In the genomic region with DNA sequence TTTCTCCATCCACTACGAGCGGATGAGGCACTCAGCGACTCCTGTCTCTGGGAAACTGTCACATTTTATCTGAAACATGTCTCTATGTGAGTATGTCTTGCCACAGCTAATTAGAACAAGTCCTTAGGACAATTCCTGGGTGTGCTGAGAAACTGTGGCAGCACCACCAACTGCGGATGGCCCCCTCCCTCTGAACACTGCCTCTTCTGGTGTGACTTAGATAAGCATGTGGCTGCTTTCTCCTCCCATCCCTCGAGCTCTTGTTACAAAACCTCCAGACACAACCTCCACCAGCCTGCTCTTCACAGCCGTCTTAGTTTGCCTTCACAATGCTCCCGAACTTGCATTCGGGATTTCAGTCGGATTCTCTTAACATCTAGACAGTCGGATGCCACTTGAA, we compare ENCODE assay signal across 37 mouse cellular contexts. TPM values are rescaled to one million over a fixed set of nuclear protein-coding genes. Genes with fewer than 3 reads are reported as not detected.
A peak's percentile ranks its signal among the peaks of the same experiment; 100 is the strongest.
DNase-seq lines count a peak whose midpoint lies in the region; ATAC-seq and TF ChIP-seq lines count a peak whose summit lies in the region.
"Had no signal": no experiment of that assay in that cellular context is flagged by ENCODE, and none has a peak within 500 bp of the region (broad histone marks: within the 10 kb centered on the region; RNA-seq: fewer than 3 reads in every experiment).

No protein-coding gene starts in this region.

- no peaks in the 10 kb centered on the region for H3K9me3 ChIP-seq in liver, embryonic 16.5 days (replicated peaks; ENCODE audit: control insufficient read depth, low read length)
- no peaks in the 10 kb centered on the region for H3K9me3 ChIP-seq in embryonic facial prominence, embryonic 10.5 days
- H3K9me3 ChIP-seq in neural tube, embryonic 15.5 days (replicated peaks), result no peaks in the 10 kb centered on the region
- H3K9me3 ChIP-seq: embryonic facial prominence, embryonic 13.5 days; forebrain, embryonic 15.5 days; G1E; hindbrain, embryonic 12.5 days; kidney, embryonic 15.5 days; limb, embryonic 10.5 days had no signal

- TF ChIP-seq CTCF in layer of hippocampus, adult 2 months (conservative IDR thresholded peaks at IDR 0.05), result 0 out of 2 replicates have a peak, but pooled peaks have one; percentile 17

- peak overlapping the region; percentile 19; the same call in 1 of the 2 replicates for H3K9ac ChIP-seq in liver, embryonic 16.5 days (ENCODE audit: low read depth, low read length)
- H3K9ac ChIP-seq in neural tube, embryonic 15.5 days (replicated peaks), result no peak overlapping the region
- H3K9ac ChIP-seq: embryonic facial prominence, embryonic 13.5 days; forebrain, embryonic 15.5 days; hindbrain, embryonic 12.5 days; kidney, embryonic 15.5 days had no signal

- peak; percentile 76 for ATAC-seq in liver, embryonic 16.5 days (ENCODE audit: low read depth)
- no peak for ATAC-seq in neural tube, embryonic 15.5 days (ENCODE audit: low FRiP score)
- ATAC-seq in granulocyte monocyte progenitor cell, adult 5-6 weeks (replicated peaks; ENCODE audit: poor library complexity, severe bottlenecking), result no peak
- ATAC-seq: activated CD4-positive, CD25-positive, alpha-beta regulatory T cell, adult 4 months; forebrain, embryonic 15.5 days; lung, postnatal 0 days had no signal

- H3K4me2 ChIP-seq in liver, embryonic 16.5 days (ENCODE audit: low read depth, low read length), result peak overlapping the region; percentile 36
- no peak overlapping the region for H3K4me2 ChIP-seq in neural tube, embryonic 15.5 days
- H3K4me2 ChIP-seq: embryonic facial prominence, embryonic 13.5 days; forebrain, embryonic 15.5 days; hindbrain, embryonic 12.5 days; kidney, embryonic 15.5 days; midbrain, embryonic 11.5 days had no signal

- H3K27me3 ChIP-seq in liver, embryonic 16.5 days (ENCODE audit: control insufficient read depth, insufficient read depth, low read depth, low read length), result no peaks in the 10 kb centered on the region
- H3K27me3 ChIP-seq in embryonic facial prominence, embryonic 10.5 days (replicated peaks; ENCODE audit: low read depth, poor library complexity, severe bottlenecking), result no peaks in the 10 kb centered on the region
- H3K27me3 ChIP-seq in neural tube, embryonic 15.5 days (replicated peaks), result 0 out of 2 replicates have a peak, but pooled peaks cover 4% of the 10 kb centered on the region
- H3K27me3 ChIP-seq: embryonic facial prominence, embryonic 13.5 days; forebrain, embryonic 15.5 days; hindbrain, embryonic 12.5 days had no signal

- H3K4me3 ChIP-seq in layer of hippocampus, adult 2 months, result no peak overlapping the region
- no peak overlapping the region for H3K4me3 ChIP-seq in liver, embryonic 16.5 days (ENCODE audit: low read depth, low read length)
- H3K4me3 ChIP-seq in embryonic facial prominence, embryonic 10.5 days, result no peak overlapping the region
- no peak overlapping the region for H3K4me3 ChIP-seq in neural tube, embryonic 15.5 days (replicated peaks)
- H3K4me3 ChIP-seq: embryonic facial prominence, embryonic 13.5 days; erythroblast, embryonic 14.5 days; forebrain, embryonic 15.5 days; hindbrain, embryonic 12.5 days; kidney, embryonic 15.5 days; limb, embryonic 10.5 days had no signal

- no peaks in the 10 kb centered on the region for H3K36me3 ChIP-seq in liver, embryonic 16.5 days (ENCODE audit: control insufficient read depth, insufficient read depth)
- H3K36me3 ChIP-seq in embryonic facial prominence, embryonic 10.5 days (replicated peaks), result no peaks in the 10 kb centered on the region
- H3K36me3 ChIP-seq in neural tube, embryonic 15.5 days, result no peaks in the 10 kb centered on the region
- H3K36me3 ChIP-seq: embryonic facial prominence, embryonic 13.5 days; forebrain, embryonic 15.5 days; G1E; hindbrain, embryonic 12.5 days; kidney, embryonic 15.5 days; limb, embryonic 10.5 days had no signal

- DNase-seq in layer of hippocampus, adult 2 months (ENCODE audit: low spot score in 2 of 2), result no peak
- DNase-seq in layer of hippocampus, postnatal 36 days, result no peak
- peak; percentile 71 for DNase-seq in liver
- no peak for DNase-seq in embryonic facial prominence, embryonic 10.5 days (ENCODE audit: low spot score)
- DNase-seq: adrenal gland, postnatal 14 days; B cell, adult 2 months; cerebellum, adult 11 months; cerebellum, postnatal 10 days; gastrocnemius, postnatal 36 days; heart, postnatal 10 days; kidney, adult 11 months; kidney, postnatal 36 days; layer of hippocampus, adult 9-11 months; right cerebral cortex, adult 18-20 months; right cerebral cortex, postnatal 4 days; thymus, postnatal 14 days had no signal

- 41% methylated on average over 10 of the region's 10 CpGs for WGBS in liver, embryonic 16.5 days (ENCODE audit: insufficient replicate concordance)
- 76% methylated on average over 10 of the region's 10 CpGs for WGBS in embryonic facial prominence, embryonic 10.5 days
- 81% methylated on average over 10 of the region's 10 CpGs for WGBS in neural tube, embryonic 15.5 days

- peaks cover 27% of the 10 kb centered on the region for H3K4me1 ChIP-seq in liver, embryonic 16.5 days (ENCODE audit: control insufficient read depth, low read depth, low read length)
- no peaks in the 10 kb centered on the region for H3K4me1 ChIP-seq in embryonic facial prominence, embryonic 10.5 days
- no peaks in the 10 kb centered on the region for H3K4me1 ChIP-seq in neural tube, embryonic 15.5 days
- H3K4me1 ChIP-seq: embryonic facial prominence, embryonic 13.5 days; forebrain, embryonic 15.5 days; hindbrain, embryonic 12.5 days; kidney, embryonic 15.5 days had no signal

- no peak overlapping the region for H3K27ac ChIP-seq in layer of hippocampus, adult 2 months
- H3K27ac ChIP-seq in liver, embryonic 16.5 days (ENCODE audit: low read length), result peak overlapping the region; percentile 21; the same call in 1 of the 2 replicates
- no peak overlapping the region for H3K27ac ChIP-seq in embryonic facial prominence, embryonic 10.5 days (replicated peaks)
- no peak overlapping the region for H3K27ac ChIP-seq in neural tube, embryonic 15.5 days (replicated peaks)
- H3K27ac ChIP-seq: embryonic facial prominence, embryonic 13.5 days; forebrain, embryonic 15.5 days; hindbrain, embryonic 12.5 days; kidney, embryonic 15.5 days; limb, embryonic 10.5 days; macrophage had no signal

RNA-seq across cellular contexts. Expression of gene Gm853, which starts 8.3 kb away (rescaled TPM):
- total RNA-seq in layer of hippocampus, adult 2 months (2021), result under 1 TPM in 1 of 2 experiments, not detected in 1; 0.15 TPM
- not detected for total RNA-seq in layer of hippocampus, postnatal 36 days (2021)
- not detected in 2 replicates for polyA plus RNA-seq in liver, embryonic 16.5 days (2015; fragmentation: Nextera tagmentation; extraction: Ambion mirVana)
- polyA plus RNA-seq in embryonic facial prominence, embryonic 10.5 days (2016; fragmentation: Nextera tagmentation; extraction: Ambion mirVana), result not detected in 2 replicates
- polyA plus RNA-seq in neural tube, embryonic 15.5 days (2015; fragmentation: Nextera tagmentation; extraction: Ambion mirVana), result not detected in 2 replicates
- not detected in 2 replicates for total RNA-seq in granulocyte monocyte progenitor cell, adult 5-6 weeks (2014; fragmentation: Nextera tagmentation)
- not detected in 2 replicates for total RNA-seq in granulocyte monocyte progenitor cell, adult 5-6 weeks (2017)
- total RNA-seq: adrenal gland, postnatal 14 days; CH12.LX; gastrocnemius, postnatal 36 days; heart, postnatal 10 days; left cerebral cortex, adult 8-10 months; liver, adult 2 months had no signal
- polyA plus RNA-seq: activated CD4-positive, CD25-positive, alpha-beta regulatory T cell, adult 4 months; cortical plate, adult 2 months; embryonic facial prominence, embryonic 13.5 days; erythroblast, embryonic 14.5 days; G1E; limb, embryonic 10.5 days; liver, adult 2 months; lung, postnatal 0 days; macrophage; midbrain, embryonic 11.5 days; midbrain, postnatal 0 days; neural tube, embryonic 14.5 days; stomach, embryonic 14.5 days had no signal

RNA-seq across cellular contexts. Expression of gene Tinagl1, which starts 38.9 kb away (rescaled TPM):
- 10 to 100 TPM in 1 of 2 experiments, 1 to 10 TPM in 1; 9.1 to 11.7 TPM for total RNA-seq in layer of hippocampus, adult 2 months (2021)
- total RNA-seq in layer of hippocampus, postnatal 36 days (2021), result 1 to 10 TPM; 6.2 to 9.9 TPM
- polyA plus RNA-seq in liver, embryonic 16.5 days (2015; fragmentation: Nextera tagmentation; extraction: Ambion mirVana), result 35.0 and 37.8 TPM in 2 replicates
- 10.7 and 12.3 TPM in 2 replicates for polyA plus RNA-seq in embryonic facial prominence, embryonic 10.5 days (2016; fragmentation: Nextera tagmentation; extraction: Ambion mirVana)
- polyA plus RNA-seq in neural tube, embryonic 15.5 days (2015; fragmentation: Nextera tagmentation; extraction: Ambion mirVana), result 4.1 and 14.7 TPM in 2 replicates
- total RNA-seq in granulocyte monocyte progenitor cell, adult 5-6 weeks (2014; fragmentation: Nextera tagmentation), result 1.5 TPM in 1 of 2 replicates, not detected in the other
- total RNA-seq in granulocyte monocyte progenitor cell, adult 5-6 weeks (2017), result 0.82 and 1.1 TPM in 2 replicates
- total RNA-seq: CH12.LX had no signal
- polyA plus RNA-seq: activated CD4-positive, CD25-positive, alpha-beta regulatory T cell, adult 4 months; macrophage had no signal
